Mouse (Mus musculus) megakaryocyte, embryonic 14.5 days (primary cell): ENCODE measurements at regions not wholly inside any gene's neighbourhood (a gene's known extent, or its start where the extent isn't known, plus 50 kb on each side); places are given as distances from the start of the nearest gene placed in this dataset.

Source experiments
- FLI1 ChIP-seq: IDR thresholded peaks from 2 replicates; pipeline ENCODE4 v1.6.1; 2012; ENCODE audit warnings: low read length, inconsistent platforms, mixed read lengths
- GATA1 ChIP-seq: IDR thresholded peaks from 3 replicates; pipeline ENCODE4 v1.6.1; 2012; ENCODE audit warnings: mixed read lengths, low read length, inconsistent platforms, borderline replicate concordance

GRCm38 (mm10) chr6:100365791-100366190 lies 78.5 kb upstream of the Rybp start:
- no peak for TF ChIP-seq GATA1
- no peak for TF ChIP-seq FLI1
